Comparison of ENCODE assay signal across 9 mouse cellular contexts in genomic region chr12:84147954-84148621, GRCm38 (mm10). TPM values are rescaled to one million over a fixed set of nuclear protein-coding genes. Genes with fewer than 3 reads are reported as not detected.
DNase-seq lines count a peak whose midpoint lies in the region; ATAC-seq and TF ChIP-seq lines count a peak whose summit lies in the region.
"Had no signal": no experiment of that assay in that cellular context is flagged by ENCODE, and none has a peak within 500 bp of the region (broad histone marks: within the 10 kb centered on the region; RNA-seq: fewer than 3 reads in every experiment).

Gene Pnma1 (minus strand): TSS chr12:84148489.

- peaks cover 29% of the 10 kb centered on the region for H3K36me3 ChIP-seq in heart, embryonic 12.5 days
- H3K36me3 ChIP-seq in kidney, embryonic 16.5 days (ENCODE audit: insufficient read depth, low read length): peaks cover 8% of the 10 kb centered on the region
- peaks cover 10% of the 10 kb centered on the region for H3K36me3 ChIP-seq in liver, adult 2 months (ENCODE audit: control insufficient read depth, insufficient read depth, low read length)

- H3K4me2 ChIP-seq in heart, embryonic 12.5 days: peak within 1 kb of the TSS; percentile 89
- H3K4me2 ChIP-seq in kidney, embryonic 16.5 days (replicated peaks; ENCODE audit: low read depth, low read length): peak within 1 kb of the TSS; percentile 92

- ATAC-seq in erythroid progenitor cell, adult 5-6 weeks (replicated peaks; ENCODE audit: low FRiP score, poor library complexity, severe bottlenecking): peak; percentile 68
- peak; percentile 71 for ATAC-seq in heart, embryonic 12.5 days (ENCODE audit: insufficient number of reproducible peaks, low FRiP score)
- ATAC-seq in kidney, embryonic 16.5 days (ENCODE audit: low FRiP score, low TSS enrichment): peak; percentile 84
- peak; percentile 29 for ATAC-seq in monocyte, adult 5-6 weeks (replicated peaks; ENCODE audit: insufficient number of reproducible peaks, low FRiP score, low TSS enrichment, poor library complexity, severe bottlenecking)

- TF ChIP-seq POLR2A in liver, adult 2 months (IDR thresholded peaks at IDR 0.05; ENCODE audit: extremely low read depth, insufficient read depth, low read length): no peak

- peaks cover 40% of the 10 kb centered on the region for H3K4me1 ChIP-seq in heart, embryonic 12.5 days (replicated peaks)
- no peaks in the 10 kb centered on the region for H3K4me1 ChIP-seq in kidney, embryonic 16.5 days (ENCODE audit: insufficient read depth, low read length)
- H3K4me1 ChIP-seq in liver, adult 2 months (ENCODE audit: control insufficient read depth, insufficient read depth, low read length): no peaks in the 10 kb centered on the region

- DNase-seq in B cell, adult 2 months: peak; percentile 68
- DNase-seq in brain, embryonic 18.5 days (ENCODE audit: low read depth, low spot score): peak; percentile 85
- no peak for DNase-seq in liver, adult 2 months (ENCODE audit: extremely low read depth, low read depth, low spot score)
- peak; percentile 59 to 69 for DNase-seq in spleen, postnatal 14 days (ENCODE audit: low spot score in 2 of 2)

- no peaks in the 10 kb centered on the region for H3K79me2 ChIP-seq in liver, adult 2 months (ENCODE audit: control insufficient read depth, insufficient read depth, low read length)

- peak; percentile 46; the same call in 1 of the 2 replicates for TF ChIP-seq CTCF in liver, adult 2 months (IDR thresholded peaks at IDR 0.05; ENCODE audit: low read depth, low read length)

- peak within 1 kb of the TSS; percentile 69 for H3K9ac ChIP-seq in heart, embryonic 12.5 days
- H3K9ac ChIP-seq in kidney, embryonic 16.5 days (replicated peaks; ENCODE audit: low read length): peak within 1 kb of the TSS; percentile 69
- peak within 1 kb of the TSS; percentile 6; the same call in 1 of the 2 replicates for H3K9ac ChIP-seq in liver, adult 2 months (ENCODE audit: low read depth, low read length)

- no peaks in the 10 kb centered on the region for H3K27me3 ChIP-seq in heart, embryonic 12.5 days (replicated peaks)
- no peaks in the 10 kb centered on the region for H3K27me3 ChIP-seq in kidney, embryonic 16.5 days (ENCODE audit: insufficient read depth, low read length)
- no peaks in the 10 kb centered on the region for H3K27me3 ChIP-seq in liver, adult 2 months (ENCODE audit: control insufficient read depth, insufficient read depth, low read length)
- H3K27me3 ChIP-seq: CH12.LX had no signal

- no peaks in the 10 kb centered on the region for H3K9me3 ChIP-seq in heart, embryonic 12.5 days (replicated peaks)
- H3K9me3 ChIP-seq in kidney, embryonic 16.5 days (ENCODE audit: low read length): no peaks in the 10 kb centered on the region

- 1% methylated on average over 50 of the region's 50 CpGs for WGBS in heart, embryonic 12.5 days
- under 1% methylated on average over 50 of the region's 50 CpGs for WGBS in kidney, embryonic 16.5 days
- WGBS in liver, adult 2 months: 58% methylated on average over 50 of the region's 50 CpGs

- H3K27ac ChIP-seq in heart, embryonic 12.5 days (ENCODE audit: poor library complexity, severe bottlenecking): no peak within 1 kb of the TSS
- H3K27ac ChIP-seq in kidney, embryonic 16.5 days (ENCODE audit: low read length): no peak within 1 kb of the TSS
- no peak within 1 kb of the TSS for H3K27ac ChIP-seq in liver, adult 2 months (replicated peaks; ENCODE audit: insufficient read depth, low read depth, low read length)

- peak within 1 kb of the TSS; percentile 58 for H3K4me3 ChIP-seq in heart, embryonic 12.5 days
- H3K4me3 ChIP-seq in kidney, embryonic 16.5 days (ENCODE audit: low read length): peak within 1 kb of the TSS; percentile 62
- peak within 1 kb of the TSS; percentile 59 for H3K4me3 ChIP-seq in liver, adult 2 months (ENCODE audit: insufficient read depth, low read depth, low read length)

RNA-seq across cellular contexts. Expression of gene Pnma1, which starts in this region (rescaled TPM):
- 8.4 and 11.9 TPM in 2 replicates for total RNA-seq in erythroid progenitor cell, adult 5-6 weeks (2015; ENCODE audit: low replicate concordance)
- 13.5 and 15.9 TPM in 2 replicates for total RNA-seq in erythroid progenitor cell, adult 5-6 weeks (2017; ENCODE audit: low replicate concordance)
- 0.40 and 0.68 TPM in 2 replicates for polyA plus RNA-seq in heart, embryonic 12.5 days (2016; fragmentation: Nextera tagmentation; extraction: Ambion mirVana)
- polyA plus RNA-seq in kidney, embryonic 16.5 days (2015; fragmentation: Nextera tagmentation; extraction: Ambion mirVana): 1.1 and 1.2 TPM in 2 replicates
- total RNA-seq in liver, adult 2 months (2014; rRNA removed): 0.18 and 0.20 TPM in 2 replicates
- not detected in 2 replicates for polyA plus RNA-seq in liver, adult 2 months (2012; rRNA removed)
- 0.78 to 3.5 TPM in 2 of 3 replicates, not detected in the other for total RNA-seq in monocyte, adult 5-6 weeks (2017)

Comparison
In these comparisons a context has a peak if more than half of its experiments do, and no peak if none do; other contexts are left out.
1. Peak in ATAC-seq, H3K4me3 ChIP-seq, H3K9ac ChIP-seq and H3K4me2 ChIP-seq in heart, embryonic 12.5 days; RNA of the gene not detected or under 1 TPM.
2. ATAC-seq: peak in every context shown above with its lines; median percentile 84 in kidney, embryonic 16.5 days; 71 in heart, embryonic 12.5 days; 68 in erythroid progenitor cell, adult 5-6 weeks; 29 in monocyte, adult 5-6 weeks.
3. H3K9ac ChIP-seq: peak in every context shown above with its lines; median percentile 69 in heart, embryonic 12.5 days; 69 in kidney, embryonic 16.5 days; 6 in liver, adult 2 months.